Mouse (Mus musculus): Measurements from ENCODE around the gene Vmn1r195. TPM values are rescaled to one million over a fixed set of nuclear protein-coding genes. Genes with fewer than 3 reads are reported as not detected.
"Not testable (repeated sequence)": the region's sequence is repeated elsewhere in the genome, so short reads cannot be mapped to it uniquely, and the experiment has no call there.

Gene Vmn1r195
- not detected in 2 replicates for polyA plus RNA-seq (2016; fragmentation: Nextera tagmentation; extraction: Ambion mirVana)

DNA sequence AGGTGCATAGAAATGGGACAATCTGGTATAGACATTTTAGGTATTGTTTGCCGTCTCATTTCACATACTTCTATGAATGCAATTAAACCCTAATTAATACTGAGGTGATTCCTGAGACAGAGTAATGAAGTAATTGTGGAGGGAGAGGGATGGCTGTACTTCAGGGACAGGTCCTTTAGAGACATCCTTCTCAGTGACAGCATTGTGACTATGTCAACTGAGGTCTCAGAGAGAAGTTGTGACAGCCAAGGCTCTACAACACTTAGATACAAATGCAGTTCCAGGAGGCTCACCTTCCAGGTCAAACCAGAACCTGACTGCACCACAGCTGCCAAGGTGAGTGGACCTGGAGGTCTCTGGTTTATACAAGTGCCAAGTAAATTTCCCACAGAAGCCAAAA, at the start of gene Vmn1r195:
Gene Vmn1r195 (plus strand): TSS at position 301 of the 400 bp plus-strand sequence.
- H3K9ac ChIP-seq (replicated peaks); H3K27ac ChIP-seq; ATAC-seq (ENCODE audit: insufficient number of reproducible peaks, insufficient read depth, low FRiP score, low TSS enrichment, low read depth); H3K9me3 ChIP-seq; H3K4me2 ChIP-seq; H3K4me3 ChIP-seq (replicated peaks); H3K4me1 ChIP-seq (replicated peaks); H3K27me3 ChIP-seq; H3K36me3 ChIP-seq: not testable (repeated sequence)
- 88% methylated on average over 1 of the region's 1 CpGs for WGBS

GRCm38 (mm10) chr13:22223060-22223459, 47.3 kb upstream of the Vmn1r195 start, which contains the start of gene Vmn1r193:
TSS of gene Vmn1r193 (minus strand) at chr13:22223160.
- not testable (repeated sequence) for H3K27ac ChIP-seq; H3K4me1 ChIP-seq (replicated peaks); H3K27me3 ChIP-seq; ATAC-seq (ENCODE audit: insufficient number of reproducible peaks, insufficient read depth, low FRiP score, low TSS enrichment, low read depth); H3K9me3 ChIP-seq; H3K9ac ChIP-seq (replicated peaks); H3K36me3 ChIP-seq; H3K4me2 ChIP-seq; H3K4me3 ChIP-seq (replicated peaks)
- 68% methylated on average over 1 of the region's 1 CpGs for WGBS

DNA sequence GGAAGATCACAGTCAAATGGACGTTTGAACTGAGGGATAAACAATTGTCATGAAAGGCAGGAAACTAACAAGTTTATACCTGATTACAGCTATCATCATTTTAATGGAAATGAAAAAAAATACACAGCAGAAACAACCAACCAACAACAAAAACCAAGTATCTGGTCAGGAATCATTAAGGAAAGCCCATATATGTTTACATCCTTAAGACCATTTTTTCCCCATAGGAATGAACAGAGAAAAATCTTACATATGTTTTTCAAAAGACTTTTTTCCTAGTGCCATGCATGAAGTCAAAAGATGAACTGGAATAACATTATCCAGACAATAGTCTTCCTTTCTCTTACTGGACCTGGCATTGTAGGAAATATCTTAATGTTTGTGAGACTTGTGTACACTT, 26.4 kb upstream of the Vmn1r195 start, which contains the start of gene Vmn1r194:
Gene Vmn1r194 (plus strand): TSS at position 301 of the 400 bp plus-strand sequence.
- Histone ChIP-seq H3K4me2 (no peak within 1 kb of the TSS), H3K9ac (replicated peaks) (no peak within 1 kb of the TSS), H3K9me3 (no peaks in the 10 kb centered on the region), H3K4me3 (replicated peaks) (no peak within 1 kb of the TSS), H3K27me3 (no peaks in the 10 kb centered on the region), H3K27ac (no peak within 1 kb of the TSS), H3K4me1 (replicated peaks) (no peaks in the 10 kb centered on the region), H3K36me3 (no peaks in the 10 kb centered on the region)
- ATAC-seq (ENCODE audit: insufficient number of reproducible peaks, insufficient read depth, low FRiP score, low TSS enrichment, low read depth): no peak
- 57% methylated on average over 1 of the region's 1 CpGs for WGBS

GRCm38 (mm10) chr13:22271721-22272120, 1.4 kb downstream of the Vmn1r195 start:
- no peaks in the 10 kb centered on the region for H3K36me3 ChIP-seq
- no peaks in the 10 kb centered on the region for H3K9me3 ChIP-seq
- no peak overlapping the region for H3K27ac ChIP-seq
- H3K4me1 ChIP-seq (replicated peaks): no peaks in the 10 kb centered on the region
- 14% methylated on average over 2 of the region's 2 CpGs for WGBS
- no peak overlapping the region for H3K4me3 ChIP-seq (replicated peaks)
- H3K4me2 ChIP-seq: no peak overlapping the region
- H3K9ac ChIP-seq (replicated peaks): no peak overlapping the region
- no peaks in the 10 kb centered on the region for H3K27me3 ChIP-seq
- no peak for ATAC-seq (ENCODE audit: insufficient number of reproducible peaks, insufficient read depth, low FRiP score, low TSS enrichment, low read depth)

DNA sequence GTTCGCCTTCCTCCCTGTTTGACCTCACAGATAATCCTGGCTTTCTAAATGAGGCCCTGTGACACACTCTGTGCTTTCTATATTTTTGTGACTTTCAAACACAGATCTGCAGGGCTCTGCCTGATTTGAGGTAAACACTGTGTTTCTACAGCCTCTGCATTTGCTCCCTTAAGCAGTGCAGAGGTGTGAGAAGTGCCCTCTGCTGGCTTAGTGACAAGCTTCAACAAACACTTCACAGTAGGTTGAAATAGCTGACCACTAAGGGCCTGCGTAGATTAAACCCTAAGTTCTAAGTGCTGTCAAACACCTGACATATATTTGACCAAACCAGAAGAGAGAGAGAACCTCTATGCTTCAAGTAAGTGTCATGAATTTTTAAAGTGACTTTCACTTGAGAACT, 14.3 kb downstream of the Vmn1r195 start:
- no peak for ATAC-seq (ENCODE audit: insufficient number of reproducible peaks, insufficient read depth, low FRiP score, low TSS enrichment, low read depth)
- H3K27ac ChIP-seq: no peak overlapping the region
- H3K4me3 ChIP-seq (replicated peaks): no peak overlapping the region
- no peaks in the 10 kb centered on the region for H3K36me3 ChIP-seq
- WGBS: 58% methylated on average over 2 of the region's 2 CpGs
- H3K4me1 ChIP-seq (replicated peaks): no peaks in the 10 kb centered on the region
- no peak overlapping the region for H3K4me2 ChIP-seq
- no peak overlapping the region for H3K9ac ChIP-seq (replicated peaks)
- H3K9me3 ChIP-seq: no peaks in the 10 kb centered on the region
- no peaks in the 10 kb centered on the region for H3K27me3 ChIP-seq

- no peaks in the 10 kb centered on the region for H3K9me3 ChIP-seq
- H3K4me1 ChIP-seq (replicated peaks): no peaks in the 10 kb centered on the region
- H3K4me3 ChIP-seq (replicated peaks): no peak within 1 kb of the TSS
- H3K27ac ChIP-seq: no peak within 1 kb of the TSS
- H3K36me3 ChIP-seq: no peaks in the 10 kb centered on the region
- no peak within 1 kb of the TSS for H3K9ac ChIP-seq (replicated peaks)
- no peak within 1 kb of the TSS for H3K4me2 ChIP-seq
- 67% methylated on average over 2 of the region's 2 CpGs for WGBS
- no peak for ATAC-seq (ENCODE audit: insufficient number of reproducible peaks, insufficient read depth, low FRiP score, low TSS enrichment, low read depth)
- no peaks in the 10 kb centered on the region for H3K27me3 ChIP-seq
Observed at GRCm38 (mm10) chr13:22289620-22290019, 19.3 kb downstream of the Vmn1r195 start, which contains the start of gene Vmn1r196. TSS of gene Vmn1r196 (plus strand) at chr13:22289920.

DNA sequence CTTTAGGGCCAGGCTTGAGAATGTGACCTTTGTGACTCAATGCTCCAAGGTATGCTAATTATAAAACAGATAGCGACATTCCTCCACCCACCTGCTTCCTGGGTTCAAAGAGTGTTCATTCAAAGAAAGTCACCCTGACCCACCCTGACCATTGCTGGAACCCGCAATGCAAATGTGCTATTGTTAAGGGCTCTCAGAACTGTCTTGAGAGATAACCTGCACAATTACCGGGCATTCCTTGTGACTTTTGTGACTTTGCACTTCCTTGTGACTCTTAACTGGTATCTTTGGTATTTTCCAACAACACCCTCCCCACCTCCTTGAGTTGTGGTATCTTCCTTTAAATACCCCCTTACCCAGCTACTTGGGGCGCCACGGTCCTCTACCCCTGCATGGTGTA, 37.8 kb downstream of the Vmn1r195 start:
- WGBS: 87% methylated on average over 5 of the region's 5 CpGs
- not testable (repeated sequence) for H3K36me3 ChIP-seq; H3K9ac ChIP-seq (replicated peaks); H3K4me3 ChIP-seq (replicated peaks); H3K9me3 ChIP-seq; H3K4me2 ChIP-seq; H3K4me1 ChIP-seq (replicated peaks); ATAC-seq (ENCODE audit: insufficient number of reproducible peaks, insufficient read depth, low FRiP score, low TSS enrichment, low read depth); H3K27me3 ChIP-seq; H3K27ac ChIP-seq

GRCm38 (mm10) chr13:22315361-22315760, 45.0 kb downstream of the Vmn1r195 start:
- WGBS: 77% methylated on average over 2 of the region's 2 CpGs
- H3K27ac ChIP-seq: no peak overlapping the region
- H3K4me3 ChIP-seq (replicated peaks): no peak overlapping the region
- H3K36me3 ChIP-seq: no peaks in the 10 kb centered on the region
- H3K4me1 ChIP-seq (replicated peaks): no peaks in the 10 kb centered on the region
- no peaks in the 10 kb centered on the region for H3K9me3 ChIP-seq
- no peak overlapping the region for H3K4me2 ChIP-seq
- no peaks in the 10 kb centered on the region for H3K27me3 ChIP-seq
- no peak overlapping the region for H3K9ac ChIP-seq (replicated peaks)
- no peak for ATAC-seq (ENCODE audit: insufficient number of reproducible peaks, insufficient read depth, low FRiP score, low TSS enrichment, low read depth)

GRCm38 (mm10) chr13:22317366-22317765, 47.0 kb downstream of the Vmn1r195 start:
- Histone ChIP-seq H3K36me3 (no peaks in the 10 kb centered on the region), H3K27me3 (no peaks in the 10 kb centered on the region), H3K4me2 (no peak overlapping the region), H3K27ac (no peak overlapping the region), H3K9me3 (no peaks in the 10 kb centered on the region), H3K9ac (replicated peaks) (no peak overlapping the region), H3K4me1 (replicated peaks) (no peaks in the 10 kb centered on the region), H3K4me3 (replicated peaks) (no peak overlapping the region)
- no peak for ATAC-seq (ENCODE audit: insufficient number of reproducible peaks, insufficient read depth, low FRiP score, low TSS enrichment, low read depth)
- WGBS: 80% methylated on average over 2 of the region's 2 CpGs

DNA sequence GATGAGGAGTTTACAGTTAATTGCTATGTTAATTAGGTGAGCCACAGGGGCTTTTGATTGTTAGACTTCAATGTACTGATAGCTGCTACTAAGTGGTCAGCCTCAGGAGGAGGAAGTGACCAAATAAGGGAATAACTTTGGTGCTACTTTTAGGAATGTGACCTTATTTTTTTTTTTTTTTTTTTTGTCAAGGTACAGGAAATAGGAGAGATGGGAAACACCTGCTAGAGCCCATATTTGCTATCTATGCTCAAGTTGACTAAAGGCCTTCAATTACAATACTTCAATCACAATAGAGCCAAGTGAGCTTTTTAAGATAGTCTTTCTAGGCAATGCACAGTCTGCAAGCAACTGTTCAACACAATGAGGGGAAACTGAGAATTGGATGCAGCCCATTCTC, 49.8 kb downstream of the Vmn1r195 start:
- no peaks in the 10 kb centered on the region for H3K36me3 ChIP-seq
- no peak overlapping the region for H3K27ac ChIP-seq
- no peaks in the 10 kb centered on the region for H3K9me3 ChIP-seq
- no peak overlapping the region for H3K4me2 ChIP-seq
- no peaks in the 10 kb centered on the region for H3K27me3 ChIP-seq
- H3K9ac ChIP-seq (replicated peaks): no peak overlapping the region
- no peak for ATAC-seq (ENCODE audit: insufficient number of reproducible peaks, insufficient read depth, low FRiP score, low TSS enrichment, low read depth)
- H3K4me1 ChIP-seq (replicated peaks): no peaks in the 10 kb centered on the region
- no peak overlapping the region for H3K4me3 ChIP-seq (replicated peaks)

DNA sequence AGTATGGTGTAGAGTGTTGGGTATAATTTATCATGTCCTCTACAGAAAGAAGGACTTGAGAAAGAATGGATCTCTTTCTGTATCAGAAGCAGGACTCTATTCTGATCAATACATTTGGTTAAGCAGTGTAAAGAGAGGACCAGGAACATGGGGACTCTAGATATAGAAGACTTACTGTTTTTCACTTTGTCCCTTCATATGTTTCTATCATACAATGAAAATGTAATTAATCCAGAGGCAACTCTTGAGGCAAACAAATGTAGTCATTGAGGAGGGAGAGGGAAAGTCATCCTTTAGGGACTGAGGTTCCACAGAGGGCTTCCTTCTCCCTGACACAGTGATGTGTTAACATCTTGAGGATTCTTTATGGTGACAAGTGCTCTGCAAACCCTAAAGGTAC, 54.0 kb downstream of the Vmn1r195 start, which contains the start of gene Vmn1r197:
Gene Vmn1r197 (plus strand): TSS at position 301 of the 400 bp plus-strand sequence.
- no peak for ATAC-seq (ENCODE audit: insufficient number of reproducible peaks, insufficient read depth, low FRiP score, low TSS enrichment, low read depth)

More for the DNA sequence above, 54.0 kb downstream of the Vmn1r195 start, which contains the start of gene Vmn1r197:
- Histone ChIP-seq H3K4me1 (replicated peaks) (no peaks in the 10 kb centered on the region), H3K9ac (replicated peaks) (no peak within 1 kb of the TSS), H3K4me3 (replicated peaks) (no peak within 1 kb of the TSS), H3K9me3 (no peaks in the 10 kb centered on the region), H3K27me3 (no peaks in the 10 kb centered on the region), H3K4me2 (no peak within 1 kb of the TSS), H3K27ac (no peak within 1 kb of the TSS), H3K36me3 (no peaks in the 10 kb centered on the region)
